Mouse (Mus musculus): ENCODE measurements at regions not wholly inside any gene's neighbourhood (a gene's known extent, or its start where the extent isn't known, plus 50 kb on each side); places are given as distances from the start of the nearest gene placed in this dataset.

GRCm38 (mm10) chr8:127939986-127940359 is 418.4 kb upstream of the Nrp1 start:
- no peak overlapping the region for H3K9ac ChIP-seq (ENCODE audit: low read depth, low read length)
- H3K27ac ChIP-seq (ENCODE audit: low read length) = no peak overlapping the region
- no peaks in the 10 kb centered on the region for H3K9me3 ChIP-seq (ENCODE audit: control insufficient read depth, low read length)
- no peaks in the 10 kb centered on the region for H3K36me3 ChIP-seq (ENCODE audit: control insufficient read depth, insufficient read depth, low read length)
- WGBS = 43% methylated on average over 5 of the region's 5 CpGs
- no peaks in the 10 kb centered on the region for H3K4me1 ChIP-seq (ENCODE audit: control insufficient read depth, insufficient read depth, low read length)
- H3K4me2 ChIP-seq (ENCODE audit: low read depth, low read length) = no peak overlapping the region
- no peaks in the 10 kb centered on the region for H3K27me3 ChIP-seq (replicated peaks; ENCODE audit: control insufficient read depth, insufficient read depth, low read length)
- no peak for ATAC-seq
- H3K4me3 ChIP-seq (ENCODE audit: low read length) = no peak overlapping the region

- Histone ChIP-seq H3K27ac (ENCODE audit: low read length) (no peak overlapping the region), H3K4me2 (ENCODE audit: low read depth, low read length) (no peak overlapping the region), H3K36me3 (ENCODE audit: control insufficient read depth, insufficient read depth, low read length) (no peaks in the 10 kb centered on the region), H3K9me3 (ENCODE audit: control insufficient read depth, low read length) (no peaks in the 10 kb centered on the region), H3K9ac (ENCODE audit: low read depth, low read length) (no peak overlapping the region), H3K4me1 (ENCODE audit: control insufficient read depth, insufficient read depth, low read length) (no peaks in the 10 kb centered on the region), H3K27me3 (replicated peaks; ENCODE audit: control insufficient read depth, insufficient read depth, low read length) (no peaks in the 10 kb centered on the region), H3K4me3 (ENCODE audit: low read length) (no peak overlapping the region)
- no peak for ATAC-seq
Measured at GRCm38 (mm10) chr8:127942319-127942718, 416.1 kb upstream of the Nrp1 start.

GRCm38 (mm10) chr8:127944955-127945498 is 413.4 kb upstream of the Nrp1 start:
- Histone ChIP-seq H3K4me2 (ENCODE audit: low read depth, low read length) (no peak overlapping the region), H3K36me3 (ENCODE audit: control insufficient read depth, insufficient read depth, low read length) (no peaks in the 10 kb centered on the region), H3K4me1 (ENCODE audit: control insufficient read depth, insufficient read depth, low read length) (no peaks in the 10 kb centered on the region), H3K4me3 (ENCODE audit: low read length) (no peak overlapping the region), H3K27ac (ENCODE audit: low read length) (no peak overlapping the region), H3K27me3 (replicated peaks; ENCODE audit: control insufficient read depth, insufficient read depth, low read length) (no peaks in the 10 kb centered on the region), H3K9ac (ENCODE audit: low read depth, low read length) (no peak overlapping the region), H3K9me3 (ENCODE audit: control insufficient read depth, low read length) (no peaks in the 10 kb centered on the region)
- ATAC-seq = no peak

GRCm38 (mm10) chr8:127957571-127957970 is 400.8 kb upstream of the Nrp1 start:
- Histone ChIP-seq H3K4me3 (ENCODE audit: low read length) (no peak overlapping the region), H3K9ac (ENCODE audit: low read depth, low read length) (no peak overlapping the region), H3K36me3 (ENCODE audit: control insufficient read depth, insufficient read depth, low read length) (no peaks in the 10 kb centered on the region), H3K4me2 (ENCODE audit: low read depth, low read length) (no peak overlapping the region), H3K9me3 (ENCODE audit: control insufficient read depth, low read length) (no peaks in the 10 kb centered on the region), H3K27ac (ENCODE audit: low read length) (no peak overlapping the region), H3K27me3 (replicated peaks; ENCODE audit: control insufficient read depth, insufficient read depth, low read length) (no peaks in the 10 kb centered on the region), H3K4me1 (ENCODE audit: control insufficient read depth, insufficient read depth, low read length) (no peaks in the 10 kb centered on the region)
- ATAC-seq = no peak
- 78% methylated on average over 1 of the region's 1 CpGs for WGBS

- no peak for ATAC-seq
- Histone ChIP-seq H3K36me3 (ENCODE audit: control insufficient read depth, insufficient read depth, low read length) (no peaks in the 10 kb centered on the region), H3K9me3 (ENCODE audit: control insufficient read depth, low read length) (no peaks in the 10 kb centered on the region), H3K4me3 (ENCODE audit: low read length) (no peak overlapping the region), H3K4me1 (ENCODE audit: control insufficient read depth, insufficient read depth, low read length) (no peaks in the 10 kb centered on the region), H3K27me3 (replicated peaks; ENCODE audit: control insufficient read depth, insufficient read depth, low read length) (no peaks in the 10 kb centered on the region), H3K27ac (ENCODE audit: low read length) (no peak overlapping the region), H3K9ac (ENCODE audit: low read depth, low read length) (no peak overlapping the region), H3K4me2 (ENCODE audit: low read depth, low read length) (no peak overlapping the region)
- WGBS = 76% methylated on average over 12 of the region's 12 CpGs
Measured at GRCm38 (mm10) chr8:127958351-127959044, 399.9 kb upstream of the Nrp1 start.

- H3K4me3 ChIP-seq (ENCODE audit: low read length) = no peak overlapping the region
- no peaks in the 10 kb centered on the region for H3K27me3 ChIP-seq (replicated peaks; ENCODE audit: control insufficient read depth, insufficient read depth, low read length)
- H3K9me3 ChIP-seq (ENCODE audit: control insufficient read depth, low read length) = no peaks in the 10 kb centered on the region
- ATAC-seq = no peak
- no peak overlapping the region for H3K9ac ChIP-seq (ENCODE audit: low read depth, low read length)
- H3K4me2 ChIP-seq (ENCODE audit: low read depth, low read length) = no peak overlapping the region
- 70% methylated on average over 1 of the region's 1 CpGs for WGBS
- no peaks in the 10 kb centered on the region for H3K36me3 ChIP-seq (ENCODE audit: control insufficient read depth, insufficient read depth, low read length)
- no peak overlapping the region for H3K27ac ChIP-seq (ENCODE audit: low read length)
- H3K4me1 ChIP-seq (ENCODE audit: control insufficient read depth, insufficient read depth, low read length) = no peaks in the 10 kb centered on the region
Measured at GRCm38 (mm10) chr8:127962862-127963261, 395.5 kb upstream of the Nrp1 start.

- no peaks in the 10 kb centered on the region for H3K36me3 ChIP-seq (ENCODE audit: control insufficient read depth, insufficient read depth, low read length)
- no peaks in the 10 kb centered on the region for H3K9me3 ChIP-seq (ENCODE audit: control insufficient read depth, low read length)
- H3K4me1 ChIP-seq (ENCODE audit: control insufficient read depth, insufficient read depth, low read length) = no peaks in the 10 kb centered on the region
- no peak for ATAC-seq
- H3K27ac ChIP-seq (ENCODE audit: low read length) = no peak overlapping the region
- H3K27me3 ChIP-seq (replicated peaks; ENCODE audit: control insufficient read depth, insufficient read depth, low read length) = no peaks in the 10 kb centered on the region
- no peak overlapping the region for H3K4me2 ChIP-seq (ENCODE audit: low read depth, low read length)
- 48% methylated on average over 6 of the region's 6 CpGs for WGBS
- no peak overlapping the region for H3K9ac ChIP-seq (ENCODE audit: low read depth, low read length)
- H3K4me3 ChIP-seq (ENCODE audit: low read length) = no peak overlapping the region
Measured at GRCm38 (mm10) chr8:127963625-127964024, 394.8 kb upstream of the Nrp1 start.

GRCm38 (mm10) chr8:127964801-127965200 is 393.6 kb upstream of the Nrp1 start:
- no peaks in the 10 kb centered on the region for H3K27me3 ChIP-seq (replicated peaks; ENCODE audit: control insufficient read depth, insufficient read depth, low read length)
- no peaks in the 10 kb centered on the region for H3K4me1 ChIP-seq (ENCODE audit: control insufficient read depth, insufficient read depth, low read length)
- H3K9ac ChIP-seq (ENCODE audit: low read depth, low read length) = no peak overlapping the region
- no peak overlapping the region for H3K4me3 ChIP-seq (ENCODE audit: low read length)
- no peak overlapping the region for H3K27ac ChIP-seq (ENCODE audit: low read length)
- H3K9me3 ChIP-seq (ENCODE audit: control insufficient read depth, low read length) = no peaks in the 10 kb centered on the region
- no peak overlapping the region for H3K4me2 ChIP-seq (ENCODE audit: low read depth, low read length)
- H3K36me3 ChIP-seq (ENCODE audit: control insufficient read depth, insufficient read depth, low read length) = no peaks in the 10 kb centered on the region
- no peak for ATAC-seq

- Histone ChIP-seq H3K27me3 (replicated peaks; ENCODE audit: control insufficient read depth, insufficient read depth, low read length) (no peaks in the 10 kb centered on the region), H3K4me3 (ENCODE audit: low read length) (no peak overlapping the region), H3K36me3 (ENCODE audit: control insufficient read depth, insufficient read depth, low read length) (no peaks in the 10 kb centered on the region), H3K9ac (ENCODE audit: low read depth, low read length) (no peak overlapping the region), H3K9me3 (ENCODE audit: control insufficient read depth, low read length) (no peaks in the 10 kb centered on the region), H3K4me1 (ENCODE audit: control insufficient read depth, insufficient read depth, low read length) (no peaks in the 10 kb centered on the region), H3K4me2 (ENCODE audit: low read depth, low read length) (no peak overlapping the region), H3K27ac (ENCODE audit: low read length) (no peak overlapping the region)
- WGBS = 82% methylated on average over 2 of the region's 2 CpGs
- no peak for ATAC-seq
Measured at GRCm38 (mm10) chr8:127965341-127965740, 393.1 kb upstream of the Nrp1 start.

GRCm38 (mm10) chr8:127968026-127968425 is 390.4 kb upstream of the Nrp1 start:
- Histone ChIP-seq H3K27me3 (replicated peaks; ENCODE audit: control insufficient read depth, insufficient read depth, low read length) (no peaks in the 10 kb centered on the region), H3K4me1 (ENCODE audit: control insufficient read depth, insufficient read depth, low read length) (no peaks in the 10 kb centered on the region), H3K4me3 (ENCODE audit: low read length) (no peak overlapping the region), H3K9me3 (ENCODE audit: control insufficient read depth, low read length) (no peaks in the 10 kb centered on the region), H3K27ac (ENCODE audit: low read length) (no peak overlapping the region), H3K36me3 (ENCODE audit: control insufficient read depth, insufficient read depth, low read length) (no peaks in the 10 kb centered on the region), H3K9ac (ENCODE audit: low read depth, low read length) (no peak overlapping the region), H3K4me2 (ENCODE audit: low read depth, low read length) (no peak overlapping the region)
- ATAC-seq = no peak
- 89% methylated on average over 2 of the region's 2 CpGs for WGBS

All from intestine, embryonic 16.5 days (tissue).